Mouse (Mus musculus) adipose tissue, adult 10 weeks (tissue): Measurements from ENCODE around the gene Rap1gap. TPM values are rescaled to one million over a fixed set of nuclear protein-coding genes. Genes with fewer than 3 reads are reported as not detected.

Experiments
- polyA plus RNA-seq: library from polyadenylated mRNA; stranded (reverse); fragments of 350-450 nt; fragmentation: Illumina TruSeq; extraction: RNeasy Lipid Tissue Mini Kit (QIAGEN cat#74804); gene quantifications from one replicate; pipeline ENCODE4 v1.2.3, GENCODE M21; 2014; ENCODE audit warnings: low read depth, low replicate concordance

The Rap1gap gene
- 6.2 TPM for polyA plus RNA-seq

DNA sequence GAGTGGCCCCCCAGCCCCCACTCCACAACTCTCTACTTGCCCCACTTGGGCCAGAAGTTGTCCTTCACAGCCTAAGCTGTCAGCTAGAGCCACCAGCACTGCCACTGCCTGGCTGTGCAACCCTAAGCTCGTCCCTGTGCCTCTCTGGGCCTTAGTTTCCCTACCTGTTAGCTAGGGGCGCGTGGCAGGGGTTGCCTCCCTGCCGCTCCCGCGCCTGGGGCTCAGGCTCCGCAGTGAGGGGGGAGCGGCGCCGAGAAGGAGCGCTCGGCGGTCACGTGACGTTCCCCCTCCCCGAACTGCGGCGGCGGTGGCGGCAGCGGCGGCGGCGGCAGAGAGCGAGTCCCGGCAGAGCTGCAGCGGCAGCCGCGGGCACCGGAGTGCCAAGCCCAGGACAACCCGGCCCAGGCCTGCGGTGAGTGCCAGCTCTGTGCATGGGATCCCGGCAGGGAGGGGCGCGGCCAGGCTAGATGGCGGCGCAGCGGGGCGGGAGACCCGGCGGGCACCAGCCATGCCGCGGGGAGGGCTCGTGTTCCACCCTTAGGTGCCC is at the start of gene Rap1gap:
Gene Rap1gap (plus strand): TSS at position 294 of the 547 bp plus-strand sequence.

Other genes starting within 250 kb of the Rap1gap start
- gene Cela3b, start 234.2 kb upstream of the Rap1gap start, polyA plus RNA-seq: 0.36 TPM
- 16.5 TPM for gene 1700013G24Rik, start 211.4 kb upstream of the Rap1gap start, polyA plus RNA-seq
- 124 TPM for gene Hspg2, start 196.0 kb upstream of the Rap1gap start, polyA plus RNA-seq
- not detected for gene Ldlrad2, start 90.2 kb upstream of the Rap1gap start, polyA plus RNA-seq
- 66.4 TPM for gene Usp48, start 71.0 kb upstream of the Rap1gap start, polyA plus RNA-seq
- gene Alpl, start 131.7 kb downstream of the Rap1gap start, polyA plus RNA-seq: 103 TPM
- gene Ece1, start 197.5 kb downstream of the Rap1gap start, polyA plus RNA-seq: 72.1 TPM